Mouse (Mus musculus) layer of hippocampus, postnatal 10 days (tissue): ENCODE measurements at regions not wholly inside any gene's neighbourhood (a gene's known extent, or its start where the extent isn't known, plus 50 kb on each side); places are given as distances from the start of the nearest gene placed in this dataset.
A peak's percentile ranks its signal among the peaks of the same experiment; 100 is the strongest.

Experiments
- DNase-seq, 2 experiments: peaks; one replicate each; pipeline ENCODE4 v3.0.0; 2021; ENCODE audit warnings: low spot score in 2 of 2

DNA sequence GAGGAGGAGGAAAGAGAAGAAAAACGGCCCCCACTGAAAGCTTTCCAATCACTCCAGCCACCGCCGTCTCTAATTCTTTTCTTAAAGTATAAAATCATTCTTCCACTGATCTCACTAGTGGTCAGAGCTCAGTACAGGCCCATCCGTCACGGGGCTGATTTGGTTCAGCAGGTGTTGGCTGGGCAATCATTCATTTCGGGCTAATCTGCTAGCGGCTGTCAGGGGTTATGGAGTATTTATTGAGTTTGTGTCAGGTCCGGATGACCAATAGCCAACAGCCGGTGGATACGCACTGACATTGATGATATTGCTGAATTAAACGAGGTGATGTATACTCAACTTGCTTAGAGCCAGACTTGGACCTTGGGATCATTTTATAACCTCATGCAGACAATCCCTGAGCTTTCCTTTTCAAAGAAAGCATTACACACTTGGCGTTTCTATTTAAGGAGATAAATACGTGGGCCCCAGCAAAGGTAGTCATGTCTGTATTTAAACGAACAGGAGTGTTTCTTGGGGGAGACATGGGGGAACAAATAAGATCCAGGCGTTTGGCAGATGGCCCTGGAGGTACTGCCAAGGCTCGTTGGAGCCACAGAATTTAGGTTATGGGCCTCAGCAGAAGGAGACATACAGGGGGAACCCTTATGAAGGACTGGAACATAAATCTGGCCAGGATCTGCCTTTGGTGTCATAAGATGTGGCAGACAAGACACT is 385.1 kb downstream of the Gm45692 start:
- DNase-seq, result no peak

DNA sequence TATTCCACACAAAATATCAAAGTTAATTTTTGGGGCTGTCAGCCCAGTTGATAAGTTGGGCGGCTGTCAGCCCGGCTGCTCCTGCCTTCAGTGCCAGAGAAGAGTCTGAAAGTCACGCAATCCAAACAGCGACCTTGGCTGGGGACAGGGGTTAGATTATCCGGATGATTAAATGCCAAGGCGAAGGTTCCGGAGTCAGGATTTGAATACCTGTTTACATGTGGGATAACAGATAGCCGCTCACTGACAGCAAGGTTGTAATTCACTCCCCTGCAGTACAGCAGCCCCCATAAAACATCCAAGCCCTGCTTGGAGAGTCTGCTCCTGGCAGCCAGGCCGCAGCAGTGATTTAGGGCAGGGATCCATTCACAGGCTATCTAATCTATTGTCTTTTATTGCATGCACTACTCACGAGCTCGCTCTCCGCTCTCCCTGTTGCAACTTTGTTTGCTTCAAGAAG is 388.3 kb downstream of the Gm45692 start:
- peak; percentile 37 to 50 for DNase-seq

DNA sequence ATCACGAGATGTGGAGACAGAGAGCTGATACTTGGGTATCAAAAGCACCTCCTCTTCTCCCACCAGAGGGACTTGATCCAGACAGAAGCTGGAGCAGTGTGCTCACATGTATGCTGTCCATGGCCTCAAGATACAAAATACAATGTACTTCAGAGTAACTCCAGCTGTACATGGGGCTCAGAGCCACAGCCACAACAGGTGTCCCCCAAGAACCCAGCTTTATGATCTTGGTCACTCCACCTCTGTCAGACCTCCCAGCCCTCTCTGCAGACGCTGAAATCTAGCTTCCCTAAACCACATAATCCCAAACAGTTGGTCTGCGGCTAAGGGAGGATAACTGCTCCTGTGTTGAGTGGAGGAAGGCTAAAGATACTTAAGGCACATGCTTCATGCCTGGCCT is 389.9 kb downstream of the Gm45692 start:
- DNase-seq, result no peak

DNA sequence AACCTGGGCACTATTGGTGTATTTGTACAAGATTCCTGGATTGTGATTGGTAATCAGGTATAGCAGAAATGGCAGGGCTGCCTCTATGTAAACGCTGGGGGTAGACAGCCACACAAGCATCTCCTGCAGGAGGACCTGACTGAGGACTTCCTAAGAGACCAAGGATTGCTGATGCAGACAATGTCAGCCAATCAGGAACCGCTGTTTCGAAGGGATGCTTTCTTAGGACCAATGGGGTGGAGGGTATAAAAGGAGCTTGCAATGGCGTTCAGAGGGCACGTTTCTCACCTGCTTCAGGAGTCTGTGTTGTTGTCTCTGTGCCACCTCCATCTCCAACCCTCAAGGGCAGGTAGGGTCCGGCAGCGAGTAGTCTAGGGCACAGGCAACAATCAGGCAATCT is 393.7 kb downstream of the Gm45692 start:
- DNase-seq, result no peak

GRCm38 (mm10) chr8:26524237-26524636 is 404.9 kb downstream of the Gm45692 start:
- no peak for DNase-seq

- DNase-seq, result no peak
These were observed 407.3 kb downstream of the Gm45692 start for GRCm38 (mm10) chr8:26526474-26527185.

DNA sequence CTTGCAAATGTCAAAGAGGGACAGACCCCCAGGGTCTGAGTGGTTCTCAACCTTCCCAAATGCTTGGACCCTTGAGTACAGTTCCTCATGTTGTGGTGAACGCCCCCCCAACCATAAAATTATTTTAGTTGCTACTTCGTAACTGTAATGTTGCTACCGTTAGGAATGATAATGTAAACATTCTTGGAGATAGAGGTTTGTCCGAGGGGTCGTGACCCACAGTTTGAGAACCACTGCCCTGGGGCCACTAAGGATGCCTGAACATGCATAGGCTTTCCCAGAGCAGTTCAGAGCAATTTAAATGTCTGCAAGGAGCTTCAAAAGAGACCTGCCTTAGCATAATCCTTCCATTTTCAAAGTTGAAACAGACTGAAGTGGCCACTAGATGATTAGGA is 407.8 kb downstream of the Gm45692 start:
- no peak for DNase-seq

DNA sequence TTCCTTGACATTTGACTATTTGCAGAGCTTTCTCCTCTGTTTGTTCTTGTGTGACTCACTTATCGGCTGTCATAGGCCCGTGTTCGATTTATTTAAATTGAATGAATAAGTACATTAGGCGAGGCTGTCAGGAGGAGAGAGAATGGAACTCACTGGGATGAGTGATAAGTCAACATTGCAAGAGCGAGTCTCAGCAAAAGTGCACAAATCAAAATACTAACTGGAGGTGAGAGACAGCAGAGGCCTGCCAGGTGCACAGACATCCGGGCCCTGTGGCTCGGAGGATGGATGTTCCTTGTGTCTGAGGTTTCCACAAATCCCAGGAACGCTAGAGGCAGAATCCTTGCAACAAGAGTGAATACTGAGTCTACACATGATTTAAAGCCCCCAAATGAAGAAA is 410.6 kb downstream of the Gm45692 start:
- no peak for DNase-seq

DNA sequence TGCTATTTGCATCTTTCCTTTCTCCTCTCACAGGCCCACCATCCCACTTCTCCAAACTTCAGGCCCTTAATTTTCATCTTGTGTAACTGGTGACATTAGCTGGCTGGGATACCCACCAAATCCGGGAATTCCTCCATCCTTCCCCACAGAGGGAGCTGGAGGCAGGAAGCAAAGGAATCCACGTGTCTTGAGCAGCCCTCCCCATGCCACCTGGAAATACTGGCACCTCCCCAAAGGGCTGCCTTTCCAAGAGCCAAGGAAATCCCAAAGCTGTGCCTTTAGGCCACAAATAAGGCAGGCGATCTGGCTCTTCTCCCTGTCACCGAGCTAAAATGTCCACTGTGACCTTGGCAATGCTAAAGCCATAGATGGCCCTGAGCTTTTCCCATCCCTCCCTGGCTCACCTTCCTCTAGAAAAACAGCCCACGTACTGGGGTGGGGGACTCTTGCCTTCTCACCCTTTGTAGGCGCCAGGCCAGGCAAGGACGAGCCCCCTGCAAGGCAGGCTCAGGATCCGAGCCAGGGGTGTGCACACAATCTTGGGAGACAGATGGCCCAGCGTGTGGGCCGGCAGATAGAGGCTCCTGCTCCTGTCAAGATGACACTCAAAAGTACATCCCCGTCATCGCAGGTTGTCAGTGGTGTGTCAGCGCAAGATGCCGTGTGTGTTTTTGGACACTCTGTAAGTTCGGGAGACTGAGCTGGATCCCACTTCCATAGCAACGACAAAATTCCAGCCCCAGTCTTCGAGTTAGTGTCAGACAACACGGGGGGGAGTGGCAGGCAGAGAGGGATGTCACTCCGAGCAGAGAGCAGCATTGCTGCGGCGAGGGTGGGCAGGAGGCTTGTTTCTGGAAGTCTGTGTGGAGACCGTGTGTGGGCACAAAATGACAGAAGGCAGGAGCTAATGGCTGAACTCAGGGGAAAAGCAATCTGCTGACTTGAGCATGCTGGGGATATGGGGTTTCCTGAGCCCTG is 414.4 kb downstream of the Gm45692 start:
- DNase-seq, result peak; percentile 30 to 42

GRCm38 (mm10) chr8:26535816-26536215 is 416.5 kb downstream of the Gm45692 start:
- no peak for DNase-seq

- DNase-seq, result no peak
These were observed 423.4 kb upstream of the Zfp703 start for GRCm38 (mm10) chr8:26553691-26554090.

GRCm38 (mm10) chr8:26559196-26559595 is 417.9 kb upstream of the Zfp703 start:
- no peak for DNase-seq

- DNase-seq, result no peak
These were observed 414.0 kb upstream of the Zfp703 start for GRCm38 (mm10) chr8:26563151-26563550.

DNA sequence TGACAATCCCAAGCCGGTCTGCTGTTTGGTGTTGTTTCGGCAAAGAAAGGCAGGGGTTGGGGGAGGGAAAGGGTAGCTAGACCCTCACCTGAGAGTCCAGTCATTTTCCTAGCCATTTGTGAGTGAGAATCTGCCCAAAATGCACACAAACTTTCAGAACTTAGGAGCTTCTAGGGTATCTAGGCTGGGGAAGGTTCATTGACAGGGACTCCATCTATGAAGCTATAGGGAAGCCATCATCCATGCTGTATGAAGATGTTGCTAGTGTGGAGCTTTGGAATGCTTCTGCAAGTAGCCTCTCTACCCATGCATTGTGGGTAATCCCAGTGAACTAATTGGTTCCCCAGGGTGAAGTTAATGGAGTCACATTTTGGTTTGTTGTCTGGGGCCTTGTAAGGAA is 412.9 kb upstream of the Zfp703 start:
- DNase-seq, result no peak

- no peak for DNase-seq
These were observed 408.6 kb upstream of the Zfp703 start for GRCm38 (mm10) chr8:26568423-26569060.

DNA sequence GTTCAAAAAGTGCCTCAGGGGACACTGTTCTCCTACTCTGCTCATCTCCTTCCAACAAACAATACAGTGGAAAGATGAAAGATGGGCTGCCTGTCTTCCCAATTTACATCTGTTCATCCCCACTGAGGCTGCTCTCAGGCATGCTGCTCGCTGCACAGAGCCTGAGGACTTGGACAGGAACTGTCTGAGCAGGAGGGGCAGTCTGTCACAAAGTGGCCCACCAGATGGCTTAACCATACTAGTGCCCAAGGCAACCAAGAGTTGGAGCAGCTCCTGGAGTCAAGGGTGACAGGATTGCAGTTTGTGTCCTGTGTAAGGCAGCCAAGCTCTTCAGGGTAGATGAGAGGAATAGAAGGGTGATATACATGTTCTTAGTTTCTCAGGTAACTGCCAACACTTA is 388.3 kb upstream of the Zfp703 start:
- DNase-seq, result no peak

- DNase-seq, result no peak
These were observed 386.4 kb upstream of the Zfp703 start for GRCm38 (mm10) chr8:26590591-26591212.

GRCm38 (mm10) chr8:26591266-26591665 is 385.9 kb upstream of the Zfp703 start:
- no peak for DNase-seq

- DNase-seq, result peak in 1 of 2 experiments; percentile 19
These were observed 383.4 kb upstream of the Zfp703 start for GRCm38 (mm10) chr8:26593536-26594368.
